Mouse (Mus musculus) induced T-regulatory cell, adult 2 months (primary cell): ENCODE data around the gene Adamts18.

Source experiments
- DNase-seq: peaks from one replicate; pipeline ENCODE4 v3.0.0-alpha.2; 2012; ENCODE audit warnings: low read depth

The Adamts18 gene

DNA sequence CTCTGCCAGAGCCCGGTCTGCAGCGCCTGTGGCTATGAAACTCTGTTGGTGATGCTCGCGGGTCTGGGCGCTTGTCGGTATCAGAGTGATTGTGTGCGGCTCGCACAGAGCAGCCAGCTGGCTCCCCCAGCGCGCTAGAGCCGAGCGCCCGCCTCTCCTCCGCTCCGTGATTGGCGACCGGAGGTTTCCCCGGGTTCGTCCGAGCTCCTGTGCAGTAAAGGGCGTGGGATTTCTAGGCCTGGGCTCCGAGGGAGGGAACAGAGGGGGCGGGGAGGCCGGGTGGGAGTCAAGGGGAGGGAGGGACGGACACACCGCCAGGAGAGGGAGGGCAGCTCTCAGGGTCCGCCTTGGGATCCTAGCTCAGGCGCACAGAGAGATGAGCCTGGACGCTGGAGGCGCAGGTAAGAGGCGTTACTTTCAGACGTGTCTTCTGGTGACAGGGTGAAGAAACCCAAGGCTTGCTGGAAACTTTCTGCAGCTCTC is at the start of gene Adamts18:
Adamts18 (minus strand) TSS at position 86 of the 483 bp plus-strand sequence.
- no peak for DNase-seq

DNA sequence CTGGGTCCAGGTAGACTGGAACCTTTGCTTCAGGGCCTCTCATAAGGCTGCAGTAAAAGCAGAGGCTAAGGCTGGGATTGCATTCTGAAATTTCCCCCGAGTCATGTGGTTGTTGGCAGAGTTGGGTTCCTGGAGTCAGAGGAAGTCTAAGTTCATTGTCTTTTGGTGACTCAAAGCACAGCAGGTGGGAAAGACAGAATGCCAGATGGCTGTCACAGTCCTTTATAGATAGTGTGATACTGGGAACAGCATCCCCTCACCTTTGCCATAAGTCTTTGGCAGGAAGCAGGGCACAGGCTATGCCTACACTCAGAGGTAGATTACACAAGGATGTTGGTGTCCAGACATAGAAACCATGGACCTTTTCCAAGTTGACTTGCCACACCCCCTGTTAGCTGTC is 47.9 kb upstream of the Adamts18 start:
- DNase-seq: no peak

DNA sequence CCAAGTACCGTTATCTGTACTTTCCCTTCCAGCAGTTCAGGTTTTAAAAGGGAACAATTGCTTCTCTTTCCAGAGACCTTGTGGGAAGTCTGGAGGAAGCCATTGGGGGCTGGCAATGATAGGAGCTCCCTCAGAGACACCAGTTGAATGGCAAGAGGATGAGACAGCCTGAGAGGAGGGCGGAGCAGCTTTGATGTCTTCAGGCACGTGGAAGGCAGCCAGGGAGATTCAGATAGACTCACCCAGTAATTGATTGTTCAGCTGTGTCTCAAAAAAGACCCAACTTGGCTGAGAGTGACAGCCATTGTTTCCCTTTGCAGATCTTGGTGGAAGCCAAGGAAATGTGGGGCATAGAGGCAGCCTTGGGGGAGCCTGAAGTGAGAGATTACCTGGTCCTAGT is 42.8 kb upstream of the Adamts18 start:
- no peak for DNase-seq

DNA sequence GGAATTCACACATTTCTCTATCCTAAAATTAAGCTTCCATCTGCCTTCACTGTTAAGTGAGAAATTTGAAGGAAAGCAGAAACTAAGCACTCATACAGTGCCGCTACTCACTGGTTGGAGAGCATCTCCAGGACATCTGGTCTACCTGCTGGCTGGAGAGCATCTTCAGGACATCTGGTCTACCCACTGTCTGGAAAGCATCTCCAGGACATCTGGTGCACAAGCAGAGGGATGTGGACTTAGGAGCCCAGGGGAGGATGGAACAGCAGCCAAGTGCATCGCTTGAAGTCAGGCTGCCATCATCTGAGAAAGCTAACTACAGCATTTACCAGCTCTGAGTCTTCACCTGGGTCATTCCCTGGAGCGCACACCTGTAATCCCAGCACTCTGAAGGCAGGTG is 38.0 kb upstream of the Adamts18 start:
- no peak for DNase-seq

DNA sequence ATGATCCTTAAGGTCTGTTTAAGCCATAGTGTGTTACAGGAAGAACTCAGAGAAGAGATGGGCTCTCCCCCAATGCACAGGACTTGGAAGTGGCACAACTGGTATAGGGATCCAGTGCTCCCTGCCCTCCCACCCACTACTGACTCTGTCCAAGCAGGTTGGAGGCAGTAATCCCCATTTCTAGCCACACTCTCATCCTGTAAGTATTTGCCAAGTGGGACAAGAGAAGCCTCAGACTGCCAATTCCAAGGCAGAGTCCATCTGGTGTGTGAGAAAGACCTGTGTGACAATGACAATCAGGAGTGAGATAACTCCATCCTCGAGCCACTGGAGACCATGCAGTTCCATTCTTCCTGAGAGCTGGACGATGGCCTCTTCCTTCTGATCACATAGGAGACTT is 36.6 kb upstream of the Adamts18 start:
- DNase-seq: no peak

DNA sequence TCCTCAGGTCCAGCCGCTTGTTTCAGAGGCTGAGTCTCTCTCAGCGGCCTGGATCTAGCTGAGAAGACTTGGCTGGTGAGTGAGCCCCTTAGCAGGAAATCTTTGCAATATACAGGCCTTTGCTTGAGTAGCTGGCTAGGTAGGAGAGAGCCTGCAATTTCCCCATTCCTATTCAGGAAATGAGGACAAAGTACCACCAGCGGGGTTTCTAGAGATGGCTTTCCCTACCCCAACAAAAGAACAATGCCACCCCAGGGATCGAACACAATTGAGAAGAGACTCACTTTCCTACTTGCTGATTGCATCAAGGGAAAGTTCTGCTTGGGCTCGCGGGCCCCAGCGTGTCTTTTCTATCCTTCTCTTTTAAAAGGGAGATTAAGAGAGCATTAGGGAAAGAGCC is 35.5 kb upstream of the Adamts18 start:
- no peak for DNase-seq

DNA sequence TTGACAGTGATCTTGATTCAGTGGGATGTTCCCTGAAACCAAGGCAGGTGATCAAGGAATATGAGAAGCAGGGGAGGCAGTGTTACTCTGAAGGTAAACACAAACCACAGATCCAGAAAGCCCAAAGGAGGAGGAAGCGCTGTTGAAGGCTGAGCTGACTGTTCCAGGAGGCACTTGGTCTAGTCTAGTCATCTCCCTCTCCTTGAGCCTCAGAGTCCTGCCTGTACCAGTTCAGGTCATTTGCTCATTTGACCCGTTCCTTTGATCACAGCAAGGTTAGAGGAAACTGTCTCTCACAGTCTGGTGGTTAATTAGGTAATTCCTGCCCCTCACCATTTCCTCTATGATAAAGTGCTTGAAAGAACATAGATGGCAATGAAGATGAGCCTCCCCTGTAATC is 34.0 kb upstream of the Adamts18 start:
- DNase-seq: no peak

DNA sequence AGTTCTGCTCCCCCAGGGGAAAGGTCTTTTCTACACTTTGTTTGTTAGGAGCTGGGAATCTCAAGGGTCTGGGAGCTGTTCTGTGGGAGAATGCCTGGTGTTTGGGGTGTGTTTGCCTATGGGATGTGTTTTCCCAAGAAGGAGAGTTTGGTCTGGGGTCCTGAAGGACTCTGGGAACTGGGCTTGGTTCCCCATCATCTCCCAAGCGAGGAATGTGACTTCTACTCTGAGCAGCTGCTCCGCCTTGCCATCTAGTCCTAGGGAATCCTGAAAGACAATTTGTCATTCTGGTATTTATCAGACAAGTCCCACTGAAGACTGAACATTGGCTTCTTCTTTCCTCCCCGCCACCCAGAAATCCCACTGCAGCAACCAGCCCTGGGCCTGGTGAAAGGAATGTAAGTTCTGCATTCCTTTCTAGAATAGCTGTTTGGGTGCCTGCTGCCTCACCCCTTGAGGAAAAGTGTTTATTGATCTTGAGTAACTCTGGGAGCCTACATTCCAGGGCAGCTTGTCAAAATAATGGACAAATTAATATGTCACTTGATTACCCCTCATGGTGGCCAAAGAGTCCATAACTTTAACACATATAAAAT is 30.0 kb upstream of the Adamts18 start:
- DNase-seq: no peak

DNA sequence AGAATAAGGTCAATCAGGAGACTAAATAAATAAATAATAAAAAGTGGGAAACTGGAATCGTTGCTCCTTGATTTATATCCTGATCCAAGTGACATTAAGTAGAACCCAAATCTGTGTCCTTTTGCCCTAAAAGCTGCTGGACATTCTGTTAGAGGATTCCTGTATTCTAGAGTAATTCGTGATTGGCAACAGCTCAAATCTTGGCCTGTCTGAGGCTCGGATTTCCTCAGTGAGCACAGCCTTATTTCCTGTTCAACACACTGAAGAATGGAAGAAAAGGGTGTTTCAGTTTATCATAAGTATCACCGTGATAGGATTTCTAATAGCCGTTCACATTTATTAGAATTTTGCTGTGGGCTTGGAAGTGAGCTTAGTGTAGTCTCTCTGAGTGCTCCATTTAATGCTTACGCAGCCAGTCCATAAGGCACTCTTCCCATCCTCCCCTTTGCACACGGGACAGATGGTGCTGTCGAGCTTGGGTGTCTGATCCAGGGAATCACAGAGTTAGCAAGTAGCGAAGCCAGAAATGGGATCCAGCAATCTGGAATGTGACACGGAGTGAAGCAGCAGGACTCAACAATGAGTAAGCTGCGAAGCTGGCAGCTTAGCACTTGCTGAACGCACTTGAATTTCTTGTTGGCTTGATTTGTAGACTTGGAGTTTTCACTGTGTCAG is 25.0 kb upstream of the Adamts18 start:
- DNase-seq: no peak

DNA sequence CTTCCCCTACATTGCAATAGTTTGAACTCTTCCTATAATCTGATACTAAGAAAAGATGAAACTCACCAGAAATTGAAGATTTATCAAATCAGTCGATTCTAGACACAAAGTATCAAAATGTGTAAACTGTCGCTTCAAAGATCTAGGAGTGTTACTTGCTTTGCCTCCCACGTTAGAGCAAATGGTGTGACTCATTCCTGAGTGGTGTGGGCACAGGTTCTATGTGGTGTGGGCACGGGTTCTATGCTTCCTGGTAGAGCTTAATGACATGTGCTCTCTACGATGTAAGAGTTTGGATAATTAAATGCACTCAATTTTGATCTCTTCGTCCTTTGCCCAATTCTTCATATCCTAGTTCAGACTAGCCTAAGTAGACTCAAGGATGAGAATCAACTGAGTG is 23.9 kb upstream of the Adamts18 start:
- no peak for DNase-seq

DNA sequence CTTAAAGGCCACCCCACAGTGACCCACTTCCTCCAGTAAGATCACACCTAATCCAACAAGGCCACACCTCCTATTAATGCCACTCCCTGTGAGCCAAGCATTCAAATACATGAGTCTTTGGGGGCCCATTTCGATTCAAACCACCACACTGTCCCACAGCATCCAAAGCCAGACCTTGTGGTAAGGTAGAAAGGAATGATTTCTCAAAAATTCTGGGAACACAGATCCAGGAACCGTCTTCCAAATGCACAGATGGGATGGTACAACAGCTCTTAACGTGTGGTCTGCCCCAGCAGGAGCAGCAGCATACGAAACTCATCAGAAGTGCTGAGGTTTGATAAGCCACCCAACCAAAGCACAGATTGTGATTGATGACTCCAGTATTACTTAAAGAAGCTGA is 18.0 kb upstream of the Adamts18 start:
- DNase-seq: no peak

DNA sequence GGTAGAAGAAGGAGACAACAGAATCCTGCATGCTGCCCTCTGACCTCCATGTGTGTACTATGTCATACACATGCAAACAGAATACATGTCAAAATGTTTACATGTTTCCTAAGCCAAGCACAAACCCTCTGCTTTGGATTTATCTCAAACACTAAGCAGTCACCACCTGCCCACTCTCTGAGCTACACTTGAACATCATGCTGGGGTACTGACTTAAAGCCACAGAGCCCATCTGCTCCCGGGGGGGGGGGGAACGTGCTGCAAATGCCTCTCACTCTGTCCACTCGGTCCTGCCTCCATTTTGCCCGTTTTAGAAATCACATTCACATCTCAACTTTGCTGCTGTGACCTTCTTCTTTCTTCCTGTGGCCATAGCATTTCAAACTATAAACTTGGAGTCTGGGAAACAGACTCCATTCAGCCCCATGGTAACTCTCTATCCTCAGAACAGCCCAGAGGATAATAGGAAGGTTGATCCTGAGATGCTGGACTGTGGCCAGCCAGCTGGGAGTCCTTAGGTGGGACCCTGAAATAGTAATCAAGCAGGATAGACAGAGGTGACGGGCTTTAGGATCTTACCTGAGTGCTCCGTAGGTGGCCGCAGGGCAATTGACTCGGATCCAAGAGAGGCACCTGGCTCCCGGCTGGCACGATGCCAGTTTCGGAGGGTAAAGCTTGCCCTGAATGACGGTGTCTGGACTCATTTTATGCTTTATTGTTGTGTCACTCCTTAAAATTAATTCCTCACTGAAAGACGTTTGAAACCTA is 17.0 kb upstream of the Adamts18 start:
- DNase-seq: no peak

DNA sequence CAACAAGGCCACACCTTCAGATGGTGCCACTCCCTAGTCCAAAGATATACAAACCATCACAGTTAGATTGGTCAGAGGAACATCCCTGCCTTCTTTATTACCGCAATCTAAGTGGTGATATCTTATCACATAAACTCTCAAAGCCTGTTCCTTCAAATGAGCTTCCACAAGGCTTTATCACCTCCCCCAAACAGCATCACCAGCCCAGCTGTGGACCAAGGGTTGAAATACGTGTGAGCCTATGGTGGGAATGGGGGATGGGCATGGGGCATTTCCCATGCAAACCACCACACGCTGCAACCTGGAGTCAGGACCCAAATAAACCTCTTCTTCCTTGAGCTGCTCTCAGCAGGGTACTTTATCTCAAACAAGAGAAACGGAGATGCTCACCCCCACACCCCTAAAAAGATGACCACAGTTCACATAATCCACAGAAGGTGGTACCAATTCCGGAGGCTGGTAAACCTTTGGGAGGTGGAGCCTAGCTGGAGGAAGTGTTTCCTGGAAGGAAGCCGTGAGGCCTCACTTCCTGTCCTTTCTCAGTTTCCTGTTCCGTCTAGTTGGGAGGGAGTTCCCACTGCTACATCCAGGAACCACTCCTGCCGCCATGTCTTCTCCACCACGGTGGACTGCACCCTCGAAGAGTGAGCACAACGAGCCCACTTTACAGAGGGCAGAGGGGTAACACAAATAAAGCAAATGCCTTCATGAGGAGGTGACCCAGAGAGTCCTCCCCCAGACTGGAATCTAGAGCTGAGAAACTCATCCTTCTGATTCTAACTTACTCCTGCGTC is 11.5 kb upstream of the Adamts18 start:
- no peak for DNase-seq

DNA sequence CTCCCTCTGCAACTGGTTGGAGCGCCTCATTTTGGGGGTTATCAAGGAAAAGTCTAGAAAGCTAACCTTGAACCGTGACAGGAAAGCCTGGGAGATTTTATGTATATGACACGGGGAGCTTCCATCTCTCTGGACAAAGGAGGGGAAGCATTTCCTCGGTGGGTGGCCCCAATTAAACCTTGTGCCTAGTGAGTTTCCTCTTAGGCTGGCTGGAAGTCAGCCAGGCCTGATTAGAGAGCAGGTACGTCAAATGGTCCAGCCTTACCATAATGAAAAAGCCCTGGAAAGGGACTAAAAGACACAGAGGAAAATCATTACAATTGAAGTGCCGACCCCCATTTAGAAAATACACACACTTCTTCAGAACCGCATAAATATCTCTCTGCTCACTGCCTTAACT is 10.3 kb upstream of the Adamts18 start:
- no peak for DNase-seq

DNA sequence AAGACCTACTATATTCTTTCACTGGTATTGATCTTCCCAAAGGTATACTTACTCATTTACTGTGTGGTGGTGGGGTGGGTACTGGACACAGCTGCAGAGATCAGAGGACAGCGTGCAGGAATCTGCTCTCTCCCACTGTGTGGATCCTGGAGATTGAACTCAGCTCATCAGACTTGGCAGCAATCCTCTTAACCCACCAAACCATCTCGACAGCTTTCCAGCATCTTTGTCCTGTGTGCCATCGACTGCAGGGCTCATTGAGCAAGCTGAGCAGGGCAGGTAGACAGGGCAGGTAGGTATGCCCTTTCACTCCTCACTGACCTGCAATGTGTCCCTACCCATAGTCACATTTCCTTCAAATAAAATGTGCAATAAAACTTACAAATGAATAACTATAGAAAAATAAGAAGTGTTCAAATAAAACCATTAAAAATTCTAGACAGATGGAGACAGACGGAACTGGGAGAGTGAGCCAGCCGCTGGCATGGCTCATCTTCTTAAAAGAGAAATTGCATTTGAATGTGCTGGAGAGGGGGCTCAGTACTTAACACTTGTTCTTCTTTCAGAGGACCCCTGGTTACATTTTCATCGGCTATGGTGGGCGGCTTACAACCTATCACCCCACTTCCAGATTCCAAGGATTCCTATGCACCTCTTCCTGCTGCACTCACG is 6.2 kb upstream of the Adamts18 start:
- DNase-seq: no peak

DNA sequence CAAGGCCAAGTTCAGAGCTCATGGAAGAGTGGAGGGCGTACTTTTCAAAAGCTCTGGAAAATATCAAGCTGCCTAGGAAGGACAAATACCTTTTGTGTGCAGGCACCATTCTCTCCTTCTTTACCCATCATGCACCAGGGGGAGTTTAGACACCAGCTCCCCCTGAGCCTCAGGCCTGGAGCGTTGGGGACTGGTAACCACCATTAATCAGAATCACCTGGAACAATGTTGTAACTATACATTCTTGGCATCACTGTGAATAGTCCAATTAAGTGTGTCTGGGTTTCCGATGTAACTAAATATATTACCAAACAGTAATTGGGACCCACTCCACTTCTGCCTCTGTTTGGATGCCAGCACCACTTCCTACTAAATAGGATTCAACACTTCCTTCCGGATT is 5.2 kb upstream of the Adamts18 start:
- no peak for DNase-seq

DNA sequence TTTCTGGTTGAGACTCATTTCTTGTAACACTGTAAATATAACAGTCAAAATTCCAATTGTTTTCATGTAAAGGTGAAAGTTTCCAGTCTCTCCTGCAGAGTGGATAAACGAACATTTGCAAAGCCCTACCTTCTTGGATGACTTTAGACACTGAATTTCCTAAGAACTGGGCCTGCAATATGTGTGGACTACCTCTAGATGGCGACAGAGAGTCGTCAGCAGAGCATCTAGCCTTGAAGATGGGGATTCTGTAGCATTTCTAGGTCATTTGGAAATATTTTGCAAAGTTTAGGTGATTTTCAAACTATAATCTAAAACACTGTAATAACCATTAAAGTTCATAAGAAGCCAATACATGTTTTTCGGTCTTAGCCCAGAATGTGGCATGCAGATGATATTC is 3.1 kb upstream of the Adamts18 start:
- peak; percentile 39 for DNase-seq

DNA sequence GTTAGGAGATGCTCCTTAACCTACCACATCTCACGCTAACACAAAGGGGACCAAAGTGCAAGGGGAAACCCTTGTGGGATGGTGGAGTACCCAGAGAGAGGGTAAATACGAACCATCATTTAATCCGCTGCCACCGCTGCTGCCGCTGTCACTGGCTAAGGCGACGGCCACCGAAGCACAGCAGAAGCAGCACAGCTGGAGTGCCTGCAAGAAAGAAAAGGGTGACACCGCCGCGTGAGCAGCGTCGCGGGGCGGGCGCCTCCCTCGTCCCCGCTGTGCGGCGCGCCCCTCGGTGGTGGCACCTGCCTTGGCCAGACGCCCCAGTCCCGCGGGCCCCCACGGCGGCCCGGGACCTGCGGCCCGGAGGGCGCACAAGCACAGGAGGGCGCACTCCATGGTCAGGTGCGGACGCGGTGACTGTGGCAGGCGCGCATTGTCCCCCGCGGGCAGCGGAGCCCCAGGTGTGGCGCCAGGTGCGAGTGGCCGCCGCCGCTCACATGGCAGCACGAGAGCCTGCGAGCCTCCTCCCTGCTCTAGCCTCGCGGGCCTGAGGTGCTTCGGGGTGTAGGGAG is 371 bp downstream of the Adamts18 start:
- DNase-seq: no peak

DNA sequence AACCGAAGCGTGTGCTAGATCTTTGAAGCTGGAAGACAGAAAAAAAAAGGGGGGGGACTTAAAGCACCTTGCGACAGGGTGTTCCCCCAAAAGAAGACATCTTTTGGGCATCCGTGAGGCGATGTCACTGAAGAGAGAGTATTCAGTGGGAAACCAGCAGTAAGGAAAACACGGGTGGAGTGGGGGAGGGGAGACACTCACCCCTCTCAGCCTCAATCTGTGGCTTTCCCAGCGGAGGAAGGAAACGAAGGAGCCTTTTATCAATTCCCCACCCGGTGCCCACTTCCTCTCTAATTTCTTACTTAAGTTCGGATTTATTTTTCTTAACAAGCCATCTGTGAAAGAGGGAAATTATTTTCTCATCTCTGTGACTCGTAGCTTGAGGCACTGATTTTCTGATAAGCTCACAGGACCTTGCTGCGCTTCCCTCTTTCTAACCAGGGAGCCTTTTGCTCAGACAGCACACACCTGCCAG is 895 bp downstream of the Adamts18 start:
- DNase-seq: no peak

DNA sequence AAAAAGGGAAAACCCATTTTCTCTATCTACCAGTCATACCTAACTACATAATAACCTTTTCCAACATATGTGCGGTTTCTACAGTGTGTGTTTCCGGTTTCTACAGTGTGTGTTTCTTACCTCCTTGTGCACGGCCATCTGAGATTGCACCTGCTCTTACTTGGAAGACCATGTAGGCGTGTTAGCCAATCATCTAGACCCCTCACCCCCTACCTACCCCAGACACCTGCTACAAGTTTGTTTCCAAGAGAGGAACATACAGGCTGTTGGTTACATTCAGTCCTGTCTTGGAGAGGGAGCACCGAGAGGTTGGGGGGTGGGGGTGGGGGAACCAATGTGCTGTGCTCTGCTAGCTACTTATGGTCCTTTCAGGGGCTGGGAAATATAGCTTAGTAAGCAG is 1.9 kb downstream of the Adamts18 start:
- no peak for DNase-seq

DNA sequence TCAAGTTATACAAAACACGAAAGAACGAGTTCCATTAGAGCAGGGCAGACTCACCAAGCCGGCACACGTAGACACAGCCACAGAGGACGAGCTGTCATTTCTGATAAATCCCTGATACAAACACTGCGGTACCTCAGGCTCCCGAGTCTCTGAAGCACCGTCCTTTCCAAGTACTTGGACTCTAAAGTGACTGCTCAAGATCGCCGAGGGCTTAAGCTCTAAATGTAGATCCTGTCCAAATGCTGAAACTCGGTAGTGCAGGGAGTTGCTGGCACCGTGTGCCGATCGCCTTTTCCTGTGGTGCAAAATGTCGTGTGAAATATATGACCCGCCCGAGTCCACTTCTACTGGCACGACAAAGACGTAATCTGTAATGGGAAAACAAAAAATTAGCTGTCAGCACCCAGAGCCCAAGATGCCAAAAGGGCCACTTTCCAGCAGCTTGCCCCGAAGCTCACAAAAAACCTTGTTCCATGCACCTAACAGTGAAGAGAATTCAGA is 3.7 kb downstream of the Adamts18 start:
- DNase-seq: no peak
